Mouse (Mus musculus) mouse embryonic stem cell (cell line): ENCODE measurements around the gene Zfp872.

Experiments
- in situ Hi-C, 2 experiments: fragments of 300-500 bp; cut with MboI; formaldehyde crosslinking; loops; 1 replicate in 1 of 2; 3 replicates in 1 of 2; pipeline ENCODE4 v1.14.3; 2019 to 2020; ENCODE audit warnings: low sequenced_read_pairs in 2 of 2, low pct_unique_long_range_greater_than_20kb in 1 of 2, mixed read lengths in 1 of 2; ENCODE audit not compliant: unreplicated experiment in 1 of 2

Gene Zfp872

DNA sequence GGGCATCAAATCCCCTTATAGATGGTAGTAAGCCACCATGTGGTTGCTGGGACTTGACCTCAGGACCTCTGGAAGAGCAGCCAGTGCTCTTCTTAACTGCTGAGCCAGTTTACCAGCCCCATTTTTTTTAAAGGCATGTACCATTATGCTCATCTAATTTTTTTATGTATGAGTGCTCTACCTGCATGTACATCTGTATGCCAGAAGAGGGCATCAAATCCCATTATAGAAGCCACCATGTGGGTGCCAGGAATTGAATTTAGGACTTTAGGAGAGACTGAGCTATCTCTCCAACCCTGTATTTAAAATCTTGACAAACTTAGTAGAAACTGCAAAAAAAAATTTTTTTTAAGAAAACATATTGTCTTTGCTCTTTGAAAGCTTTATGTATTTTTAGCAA, 42.7 kb downstream of the Zfp872 start:
- in situ Hi-C loops, result no loop called here

DNA sequence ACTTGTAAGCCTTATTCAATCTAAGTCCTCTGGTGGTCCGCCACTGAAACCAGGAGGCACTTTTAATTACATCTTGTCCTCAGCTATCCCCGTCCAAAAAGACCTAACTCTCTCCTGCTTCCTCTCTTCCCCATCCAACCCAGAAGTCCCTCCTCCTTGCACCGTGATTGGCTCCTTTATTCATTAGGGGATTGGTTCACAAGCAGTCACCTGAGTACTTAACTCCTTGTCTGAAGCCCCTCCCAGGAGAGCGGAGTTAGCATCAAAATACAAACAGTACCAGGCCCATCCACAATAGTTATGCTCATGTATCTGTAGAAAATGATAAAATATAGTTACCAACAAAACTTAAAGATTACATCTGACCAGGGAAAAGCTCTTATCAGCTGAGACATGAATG, 52.1 kb downstream of the Zfp872 start:
- in situ Hi-C loops, result loop anchor here in 1 of 2 experiments (10.0 kb wide), 1 partner anchor 115 kb away; no protein-coding TSS in a partner anchor

DNA sequence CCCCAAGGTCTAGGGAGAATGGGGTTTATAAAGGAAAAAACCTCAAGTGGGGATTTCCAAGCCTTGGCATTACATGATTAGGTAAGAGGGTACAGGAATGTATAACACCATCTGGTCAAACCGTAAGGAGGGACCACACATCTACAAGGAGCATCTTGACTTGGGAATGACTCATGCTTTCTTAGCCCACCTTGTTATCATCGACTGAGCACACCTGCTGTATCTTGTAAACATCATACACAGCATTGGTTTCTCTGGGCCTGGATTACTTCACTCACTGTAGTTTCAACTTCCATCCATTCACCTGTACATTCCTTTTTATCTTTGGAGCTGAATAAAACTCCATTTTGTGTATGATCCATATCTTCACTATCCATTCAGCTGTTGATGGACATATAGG, 56.4 kb downstream of the Zfp872 start:
- in situ Hi-C loops, result loop anchor here in 1 of 2 experiments (10.0 kb wide), 1 partner anchor 111 kb away; no protein-coding TSS in a partner anchor
